Mouse (Mus musculus) heart, postnatal 0 days (tissue): ENCODE data around the gene Wdr83os. TPM values are rescaled to one million over a fixed set of nuclear protein-coding genes. Genes with fewer than 3 reads are reported as not detected.

ENCODE experiments used
- ATAC-seq: fragments of 200-750 bp; cut with Nextera tagmentation; 2 replicates; pipeline ENCODE4 v1.8.0; 2017; ENCODE audit warnings: low read depth, moderate number of reproducible peaks, moderate library complexity; ENCODE audit not compliant: insufficient read depth
- DNase-seq: peaks from one replicate; pipeline ENCODE4 v3.0.0-alpha.2; 2016; ENCODE audit warnings: low spot score
- H3K27ac ChIP-seq: fragments of 300-500 bp; sonication (generic); 2 replicates; pipeline ENCODE4 v1.5.1; 2014; ENCODE audit warnings: low read depth, mild to moderate bottlenecking
- H3K27me3 ChIP-seq: fragments of 300-500 bp; sonication (generic); 2 replicates; pipeline ENCODE4 v1.6.1; 2014; ENCODE audit warnings: low read length, mixed read lengths; ENCODE audit not compliant: control insufficient read depth, insufficient read depth
- H3K36me3 ChIP-seq: fragments of 300-500 bp; sonication (generic); replicated peaks from 2 replicates; pipeline ENCODE4 v1.6.1; 2014; ENCODE audit warnings: low read length, mixed read lengths; ENCODE audit not compliant: control insufficient read depth, insufficient read depth
- H3K4me1 ChIP-seq: fragments of 300-500 bp; sonication (generic); 2 replicates; pipeline ENCODE4 v1.6.1; 2014; ENCODE audit warnings: antibody characterized with exemption; ENCODE audit not compliant: control insufficient read depth, insufficient read depth
- H3K4me2 ChIP-seq: fragments of 300-500 bp; sonication (generic); 2 replicates; pipeline ENCODE4 v1.6.1; 2014; ENCODE audit warnings: low read depth, mild to moderate bottlenecking, low read length, moderate library complexity
- H3K4me3 ChIP-seq: fragments of 300-500 bp; sonication (generic); 2 replicates; pipeline ENCODE4 v1.5.1; 2014; ENCODE audit warnings: low read depth, low read length
- H3K9ac ChIP-seq: fragments of 300-500 bp; sonication (generic); replicated peaks from 2 replicates; pipeline ENCODE4 v1.6.1; 2014; ENCODE audit warnings: low read depth, low read length, mixed read lengths
- H3K9me3 ChIP-seq: fragments of 300-500 bp; sonication (generic); replicated peaks from 2 replicates; pipeline ENCODE4 v1.6.1; 2016; ENCODE audit warnings: low read length; ENCODE audit not compliant: control insufficient read depth
- CTCF ChIP-seq: IDR thresholded peaks from 2 replicates; pipeline ENCODE4 v1.5.1; 2016; ENCODE audit warnings: antibody characterized with exemption, control low read depth, low read depth
- EP300 ChIP-seq: IDR thresholded peaks from 2 replicates; pipeline ENCODE4 v1.6.1; 2016; ENCODE audit warnings: antibody characterized with exemption, low read depth
- WGBS: fragments of 180-500 bp; shearing (Covaris S2); extraction: QIAGEN DNeasy Blood & Tissue Kit; methylation state at CpG from one replicate; pipeline ENCODE4 v1.1.7; 2014; 5-methylcytosine and 5-hydroxymethylcytosine counted together
- polyA plus RNA-seq: library from polyadenylated mRNA; unstranded; fragments of >200 nt; fragmentation: Nextera tagmentation; extraction: Ambion mirVana; gene quantifications from 2 replicates; pipeline ENCODE4 v1.2.1, GENCODE M21; 2015
- total RNA-seq: library from RNA; depleted of rRNA; stranded (reverse); fragments of >200 nt; gene quantifications from 2 replicates; pipeline ENCODE4 v1.2.3, GENCODE M21; 2014; ENCODE audit warnings: low replicate concordance

The Wdr83os gene
- total and polyA plus RNA-seq, 2 experiments from 2014 or later = 99.8 to 101 TPM

DNA sequence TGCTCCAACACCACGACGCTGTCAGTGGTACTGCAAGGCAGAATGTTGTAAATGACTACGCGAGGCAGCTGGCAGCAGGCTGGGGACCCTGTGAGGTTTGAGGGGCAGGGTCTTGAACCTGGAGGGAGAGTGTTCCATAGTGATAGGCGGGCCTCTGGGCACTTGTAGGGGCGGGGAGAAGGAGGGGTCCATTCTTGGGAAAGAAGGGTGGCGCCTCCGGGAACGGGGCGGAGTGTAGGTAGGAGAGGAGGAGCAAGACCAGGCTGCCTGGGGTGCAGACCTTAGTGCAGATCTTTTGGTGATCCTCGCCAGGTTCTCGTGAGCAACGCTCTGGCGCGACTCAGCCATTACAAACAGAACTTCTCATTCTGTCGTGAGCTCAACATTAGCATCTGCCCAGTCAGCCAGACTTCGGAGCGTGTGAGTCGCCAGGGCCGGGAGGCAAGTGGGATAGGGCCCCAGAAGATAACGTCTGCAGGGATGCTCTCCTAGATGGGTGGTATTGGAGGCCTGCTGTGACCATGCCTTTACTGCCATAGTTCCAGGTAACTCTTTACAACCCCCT is 11.1 kb downstream of the Wdr83os start:
- no peak for ATAC-seq
- no peaks in the 10 kb centered on the region for H3K27me3 ChIP-seq
- H3K4me2 ChIP-seq = no peak overlapping the region
- no peak for TF ChIP-seq EP300
- no peak for TF ChIP-seq CTCF
- peaks cover 57% of the 10 kb centered on the region for H3K36me3 ChIP-seq
- no peak overlapping the region for H3K27ac ChIP-seq
- WGBS = 45% methylated on average over 21 of the region's 21 CpGs
- no peak overlapping the region for H3K9ac ChIP-seq
- no peak for DNase-seq
- H3K4me1 ChIP-seq = no peaks in the 10 kb centered on the region
- no peaks in the 10 kb centered on the region for H3K9me3 ChIP-seq
- H3K4me3 ChIP-seq = no peak overlapping the region

DNA sequence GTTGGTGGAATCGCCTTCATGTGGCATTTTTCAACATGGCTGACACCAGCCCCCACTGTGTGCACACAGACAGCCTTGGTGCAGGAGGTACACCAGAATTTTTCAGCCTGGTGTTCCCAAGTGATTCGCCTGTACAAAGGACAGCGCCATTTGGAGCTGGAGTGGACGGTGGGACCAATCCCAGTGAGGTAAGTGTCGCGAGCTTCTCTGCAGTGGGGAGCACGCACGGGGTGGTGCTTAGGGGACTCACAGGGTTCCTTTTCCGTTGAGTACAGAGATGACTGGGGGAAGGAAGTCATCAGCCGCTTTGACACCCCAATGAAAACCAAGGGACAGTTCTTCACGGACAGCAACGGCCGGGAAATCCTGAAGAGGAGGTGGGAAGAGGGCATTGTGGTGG is 14.5 kb downstream of the Wdr83os start:
- no peak for DNase-seq
- Histone ChIP-seq H3K27me3 (no peaks in the 10 kb centered on the region), H3K4me3 (no peak overlapping the region), H3K9me3 (no peaks in the 10 kb centered on the region), H3K4me1 (no peaks in the 10 kb centered on the region), H3K27ac (no peak overlapping the region), H3K9ac (no peak overlapping the region), H3K36me3 (peaks cover 52% of the 10 kb centered on the region), H3K4me2 (no peak overlapping the region)
- no peak for ATAC-seq
- no peak for TF ChIP-seq EP300
- TF ChIP-seq CTCF = no peak
- WGBS = 91% methylated on average over 13 of the region's 13 CpGs

DNA sequence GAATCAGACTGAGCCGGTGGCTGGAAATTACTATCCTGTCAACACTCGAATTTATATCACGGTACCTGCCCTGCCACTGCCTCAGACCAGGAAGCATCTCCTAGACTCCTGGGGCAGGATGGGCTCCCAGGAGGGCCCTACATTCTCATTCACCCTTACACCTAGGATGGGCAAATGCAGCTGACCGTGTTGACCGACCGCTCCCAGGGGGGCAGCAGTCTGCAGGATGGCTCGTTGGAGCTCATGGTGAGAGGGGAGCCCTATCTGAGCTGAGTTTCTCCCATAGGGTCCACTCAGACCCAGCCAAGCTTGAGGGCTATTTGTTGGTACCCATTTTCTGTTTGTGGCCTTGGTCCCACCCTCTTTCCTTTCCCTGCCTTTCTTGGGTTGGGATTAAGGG is 15.0 kb downstream of the Wdr83os start:
- no peak overlapping the region for H3K27ac ChIP-seq
- H3K36me3 ChIP-seq = peaks cover 52% of the 10 kb centered on the region
- H3K9ac ChIP-seq = no peak overlapping the region
- H3K4me3 ChIP-seq = no peak overlapping the region
- H3K27me3 ChIP-seq = no peaks in the 10 kb centered on the region
- no peak overlapping the region for H3K4me2 ChIP-seq
- no peak for TF ChIP-seq EP300
- TF ChIP-seq CTCF = no peak
- no peak for DNase-seq
- 89% methylated on average over 7 of the region's 7 CpGs for WGBS
- no peaks in the 10 kb centered on the region for H3K9me3 ChIP-seq
- ATAC-seq = no peak
- no peaks in the 10 kb centered on the region for H3K4me1 ChIP-seq

DNA sequence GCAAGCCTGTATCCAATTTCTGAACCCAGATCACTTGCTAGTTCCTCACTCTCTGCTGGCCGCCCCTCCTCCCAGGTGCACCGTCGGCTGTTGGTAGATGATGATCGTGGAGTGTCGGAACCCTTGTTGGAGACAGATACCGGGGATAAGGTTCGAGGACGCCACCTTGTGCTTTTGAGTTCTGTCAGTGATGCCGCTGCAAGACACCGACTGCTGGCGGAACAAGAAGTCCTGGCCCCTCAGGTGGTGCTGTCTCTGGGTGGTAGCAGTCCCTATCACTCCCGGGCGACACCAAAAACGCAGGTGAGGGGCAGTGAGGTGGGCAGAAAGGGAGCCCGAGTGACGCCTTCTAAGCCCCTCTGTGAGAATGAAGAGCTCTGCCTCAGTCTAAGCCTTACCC is 15.7 kb downstream of the Wdr83os start:
- Histone ChIP-seq H3K9ac (no peak overlapping the region), H3K27ac (no peak overlapping the region), H3K4me3 (no peak overlapping the region), H3K4me2 (no peak overlapping the region), H3K36me3 (peaks cover 52% of the 10 kb centered on the region), H3K4me1 (no peaks in the 10 kb centered on the region), H3K9me3 (no peaks in the 10 kb centered on the region), H3K27me3 (no peaks in the 10 kb centered on the region)
- whole genome bisulfite sequencing = 89% methylated on average over 16 of the region's 16 CpGs
- DNase-seq = no peak
- no peak for ATAC-seq
- TF ChIP-seq CTCF = no peak
- no peak for TF ChIP-seq EP300

DNA sequence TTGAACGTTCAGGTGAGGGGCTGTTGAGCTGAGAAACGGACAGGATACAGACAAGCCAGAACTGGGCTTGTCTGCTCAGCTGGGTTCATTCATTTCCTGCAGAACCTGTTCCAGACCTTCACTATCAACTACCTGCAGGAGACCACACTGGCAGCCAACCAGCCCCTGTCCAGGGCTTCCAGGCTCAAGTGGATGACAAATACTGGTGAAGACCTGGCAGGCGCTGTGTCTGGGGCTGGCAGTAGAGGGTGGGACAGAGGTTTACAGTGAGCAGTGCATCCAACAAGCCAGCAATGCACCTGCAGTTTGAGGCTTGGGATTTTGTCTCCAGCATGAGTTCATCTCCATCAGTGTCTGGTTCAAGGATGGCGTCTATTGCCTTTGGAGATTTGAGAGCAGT is 16.3 kb downstream of the Wdr83os start:
- no peak overlapping the region for H3K27ac ChIP-seq
- no peak for TF ChIP-seq EP300
- TF ChIP-seq CTCF = no peak
- peaks cover 52% of the 10 kb centered on the region for H3K36me3 ChIP-seq
- H3K4me3 ChIP-seq = no peak overlapping the region
- no peak overlapping the region for H3K4me2 ChIP-seq
- H3K9me3 ChIP-seq = no peaks in the 10 kb centered on the region
- DNase-seq = no peak
- H3K4me1 ChIP-seq = no peaks in the 10 kb centered on the region
- no peak for ATAC-seq
- H3K27me3 ChIP-seq = no peaks in the 10 kb centered on the region
- no peak overlapping the region for H3K9ac ChIP-seq
- WGBS = 91% methylated on average over 4 of the region's 4 CpGs

GRCm38 (mm10) chr8:85100076-85100665 is 19.6 kb downstream of the Wdr83os start:
- H3K9ac ChIP-seq = no peak overlapping the region
- H3K4me2 ChIP-seq = no peak overlapping the region
- ATAC-seq (no peak), DNase-seq (no peak)
- 70% methylated on average over 4 of the region's 4 CpGs for WGBS
- H3K36me3 ChIP-seq = peaks cover 34% of the 10 kb centered on the region
- no peaks in the 10 kb centered on the region for H3K9me3 ChIP-seq
- no peaks in the 10 kb centered on the region for H3K4me1 ChIP-seq
- H3K4me3 ChIP-seq = no peak overlapping the region
- TF ChIP-seq EP300 (no peak), CTCF (no peak)
- H3K27ac ChIP-seq = no peak overlapping the region
- no peaks in the 10 kb centered on the region for H3K27me3 ChIP-seq
